Mouse (Mus musculus): ENCODE results near the gene Cyp2e1. TPM values are rescaled to one million over a fixed set of nuclear protein-coding genes. Genes with fewer than 3 reads are reported as not detected.

The Cyp2e1 gene
- polyA plus RNA-seq, 1 experiment from 2014 or later, result not detected

- Histone ChIP-seq H3K4me2 (no peak within 1 kb of the TSS), H3K9ac (no peak within 1 kb of the TSS), H3K36me3 (ENCODE audit: insufficient read depth) (no peaks in the 10 kb centered on the region), H3K4me3 (ENCODE audit: low read depth, low read length) (no peak within 1 kb of the TSS), H3K9me3 (ENCODE audit: low read depth, low read length) (no peaks in the 10 kb centered on the region), H3K27me3 (ENCODE audit: insufficient read depth, low read length) (no peaks in the 10 kb centered on the region), H3K4me1 (ENCODE audit: insufficient read depth) (no peaks in the 10 kb centered on the region), H3K27ac (ENCODE audit: low read depth) (no peak within 1 kb of the TSS)
- no peak for TF ChIP-seq CTCF (IDR thresholded peaks at IDR 0.05; ENCODE audit: low read depth)
- ATAC-seq (ENCODE audit: insufficient read depth) (no peak), DNase-seq (no peak)
- 79% methylated on average over 33 of the region's 33 CpGs for WGBS
These were observed 24.0 kb downstream of the Cyp2e1 start, which contains the start of gene Syce1 for GRCm38 (mm10) chr7:140787406-140788052. TSS of gene Syce1 (minus strand) at chr7:140787852.

DNA sequence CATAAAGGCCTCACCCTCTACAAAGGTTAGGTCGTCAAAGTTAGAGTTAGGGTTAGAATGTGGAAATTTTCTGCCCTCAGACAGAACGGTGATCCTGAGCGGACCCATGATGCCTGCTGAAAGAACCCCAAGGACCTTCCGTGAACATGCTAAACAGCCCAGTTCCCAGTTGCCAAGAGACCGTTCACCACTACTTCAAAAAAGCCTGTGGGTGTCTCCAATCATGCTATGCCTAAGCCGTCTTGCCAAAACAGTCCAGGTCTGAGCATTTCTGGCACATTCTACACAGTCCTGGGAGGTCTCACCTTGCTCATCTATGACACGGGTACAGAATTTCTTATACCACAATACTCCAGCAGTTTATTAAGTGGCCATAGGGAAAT, 24.5 kb downstream of the Cyp2e1 start:
- H3K4me2 ChIP-seq, result no peak overlapping the region
- no peak overlapping the region for H3K4me3 ChIP-seq (ENCODE audit: low read depth, low read length)
- WGBS, result 82% methylated on average over 7 of the region's 7 CpGs
- H3K27ac ChIP-seq (ENCODE audit: low read depth), result no peak overlapping the region
- H3K4me1 ChIP-seq (ENCODE audit: insufficient read depth), result no peaks in the 10 kb centered on the region
- no peaks in the 10 kb centered on the region for H3K9me3 ChIP-seq (ENCODE audit: low read depth, low read length)
- H3K9ac ChIP-seq, result no peak overlapping the region
- no peaks in the 10 kb centered on the region for H3K27me3 ChIP-seq (ENCODE audit: insufficient read depth, low read length)
- TF ChIP-seq CTCF (IDR thresholded peaks at IDR 0.05; ENCODE audit: low read depth), result no peak
- no peak for DNase-seq
- no peaks in the 10 kb centered on the region for H3K36me3 ChIP-seq (ENCODE audit: insufficient read depth)
- no peak for ATAC-seq (ENCODE audit: insufficient read depth)

DNA sequence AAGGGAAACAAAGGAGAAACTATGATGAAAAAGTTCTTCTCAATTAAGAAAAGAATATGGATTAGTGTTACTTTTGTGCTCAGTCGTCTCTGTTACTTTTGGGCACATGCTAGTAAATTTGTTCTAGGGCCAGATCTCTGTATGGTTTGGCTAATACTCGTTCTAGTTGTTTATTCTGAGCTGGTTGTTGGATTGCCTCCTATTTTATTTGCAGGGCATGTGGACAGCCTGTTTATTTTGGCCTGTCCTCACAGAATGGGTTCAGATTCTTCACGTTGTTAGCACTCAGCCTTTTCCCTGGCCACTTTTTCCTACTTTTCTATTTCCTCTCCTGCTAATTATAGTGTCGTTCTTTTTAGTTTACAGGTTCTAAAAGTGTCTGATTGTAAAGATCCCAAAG, 30.0 kb downstream of the Cyp2e1 start:
- H3K27me3 ChIP-seq (ENCODE audit: insufficient read depth, low read length), result no peaks in the 10 kb centered on the region
- H3K9me3 ChIP-seq (ENCODE audit: low read depth, low read length), result no peaks in the 10 kb centered on the region
- no peak for ATAC-seq (ENCODE audit: insufficient read depth)
- H3K4me2 ChIP-seq, result no peak overlapping the region
- H3K4me3 ChIP-seq (ENCODE audit: low read depth, low read length), result no peak overlapping the region
- no peak overlapping the region for H3K27ac ChIP-seq (ENCODE audit: low read depth)
- H3K9ac ChIP-seq, result no peak overlapping the region
- DNase-seq, result no peak
- WGBS, result 46% methylated on average over 4 of the region's 4 CpGs
- no peaks in the 10 kb centered on the region for H3K36me3 ChIP-seq (ENCODE audit: insufficient read depth)
- H3K4me1 ChIP-seq (ENCODE audit: insufficient read depth), result no peaks in the 10 kb centered on the region
- no peak for TF ChIP-seq CTCF (IDR thresholded peaks at IDR 0.05; ENCODE audit: low read depth)

GRCm38 (mm10) chr7:140797619-140798018, 34.1 kb downstream of the Cyp2e1 start:
- TF ChIP-seq CTCF (IDR thresholded peaks at IDR 0.05; ENCODE audit: low read depth), result no peak
- DNase-seq (no peak), ATAC-seq (ENCODE audit: insufficient read depth) (no peak)
- WGBS, result 88% methylated on average over 3 of the region's 3 CpGs
- Histone ChIP-seq H3K9me3 (ENCODE audit: low read depth, low read length) (no peaks in the 10 kb centered on the region), H3K4me3 (ENCODE audit: low read depth, low read length) (no peak overlapping the region), H3K27ac (ENCODE audit: low read depth) (no peak overlapping the region), H3K4me2 (no peak overlapping the region), H3K9ac (no peak overlapping the region), H3K36me3 (ENCODE audit: insufficient read depth) (no peaks in the 10 kb centered on the region), H3K4me1 (ENCODE audit: insufficient read depth) (no peaks in the 10 kb centered on the region), H3K27me3 (ENCODE audit: insufficient read depth, low read length) (no peaks in the 10 kb centered on the region)

- no peak for ATAC-seq (ENCODE audit: insufficient read depth)
- DNase-seq, result no peak
- no peak overlapping the region for H3K9ac ChIP-seq
- no peaks in the 10 kb centered on the region for H3K4me1 ChIP-seq (ENCODE audit: insufficient read depth)
- 56% methylated on average over 2 of the region's 2 CpGs for WGBS
- no peak for TF ChIP-seq CTCF (IDR thresholded peaks at IDR 0.05; ENCODE audit: low read depth)
- H3K4me3 ChIP-seq (ENCODE audit: low read depth, low read length), result no peak overlapping the region
- no peaks in the 10 kb centered on the region for H3K27me3 ChIP-seq (ENCODE audit: insufficient read depth, low read length)
- no peaks in the 10 kb centered on the region for H3K9me3 ChIP-seq (ENCODE audit: low read depth, low read length)
- no peak overlapping the region for H3K4me2 ChIP-seq
- H3K27ac ChIP-seq (ENCODE audit: low read depth), result no peak overlapping the region
- no peaks in the 10 kb centered on the region for H3K36me3 ChIP-seq (ENCODE audit: insufficient read depth)
These were observed 34.7 kb downstream of the Cyp2e1 start for GRCm38 (mm10) chr7:140798212-140798611.

GRCm38 (mm10) chr7:140802629-140803028, 39.1 kb downstream of the Cyp2e1 start:
- Histone ChIP-seq H3K27me3 (ENCODE audit: insufficient read depth, low read length) (no peaks in the 10 kb centered on the region), H3K36me3 (ENCODE audit: insufficient read depth) (no peaks in the 10 kb centered on the region), H3K4me2 (no peak overlapping the region), H3K27ac (ENCODE audit: low read depth) (no peak overlapping the region), H3K4me3 (ENCODE audit: low read depth, low read length) (no peak overlapping the region), H3K9me3 (ENCODE audit: low read depth, low read length) (no peaks in the 10 kb centered on the region), H3K4me1 (ENCODE audit: insufficient read depth) (no peaks in the 10 kb centered on the region), H3K9ac (no peak overlapping the region)
- no peak for ATAC-seq (ENCODE audit: insufficient read depth)
- WGBS, result 68% methylated on average over 6 of the region's 6 CpGs
- no peak for DNase-seq
- no peak for TF ChIP-seq CTCF (IDR thresholded peaks at IDR 0.05; ENCODE audit: low read depth)

- WGBS, result 15% methylated on average over 1 of the region's 1 CpGs
- no peaks in the 10 kb centered on the region for H3K27me3 ChIP-seq (ENCODE audit: insufficient read depth, low read length)
- no peaks in the 10 kb centered on the region for H3K4me1 ChIP-seq (ENCODE audit: insufficient read depth)
- H3K4me3 ChIP-seq (ENCODE audit: low read depth, low read length), result no peak overlapping the region
- no peaks in the 10 kb centered on the region for H3K9me3 ChIP-seq (ENCODE audit: low read depth, low read length)
- no peak; the same call in 1 of the 2 replicates for ATAC-seq (ENCODE audit: insufficient read depth)
- peak; percentile 65 for TF ChIP-seq CTCF (IDR thresholded peaks at IDR 0.05; ENCODE audit: low read depth)
- H3K4me2 ChIP-seq, result no peak overlapping the region
- DNase-seq, result peak; percentile 59
- no peak overlapping the region for H3K9ac ChIP-seq
- H3K27ac ChIP-seq (ENCODE audit: low read depth), result no peak overlapping the region
- H3K36me3 ChIP-seq (ENCODE audit: insufficient read depth), result no peaks in the 10 kb centered on the region
These were observed 42.2 kb downstream of the Cyp2e1 start for GRCm38 (mm10) chr7:140805704-140806103.

Measured in lung, embryonic 14.5 days (tissue).